Mouse (Mus musculus) cerebellum, adult 2 months (tissue): Measurements from ENCODE around the gene Ube2g2.

Experiments
- CTCF ChIP-seq: fragments of 200-500 bp; IDR thresholded peaks from 2 replicates; pipeline ENCODE4 v1.5.1; 2011; ENCODE audit warnings: low read depth, mild to moderate bottlenecking, control low read depth, low read length, moderate library complexity, borderline replicate concordance; ENCODE audit not compliant: insufficient read depth
- POLR2A ChIP-seq: fragments of 200-500 bp; IDR thresholded peaks from 2 replicates; pipeline ENCODE4 v1.6.1; 2011; ENCODE audit warnings: low read length, control low read depth, borderline replicate concordance; ENCODE audit not compliant: insufficient read depth

GRCm38 (mm10) chr10:77622055-77622988 lies at the start of gene Ube2g2:
- TF ChIP-seq CTCF (no peak), POLR2A (peak; percentile 77)
